In genomic region chr1:165765041-165765440, GRCm38 (mm10) we compare ENCODE assay signal across 11 mouse cellular contexts. TPM values are rescaled to one million over a fixed set of nuclear protein-coding genes. Genes with fewer than 3 reads are reported as not detected.
A peak's percentile ranks its signal among the peaks of the same experiment; 100 is the strongest.
DNase-seq lines count a peak whose midpoint lies in the region; ATAC-seq and TF ChIP-seq lines count a peak whose summit lies in the region.
"Had no signal": no experiment of that assay in that cellular context is flagged by ENCODE, and none has a peak within 500 bp of the region (broad histone marks: within the 10 kb centered on the region; RNA-seq: fewer than 3 reads in every experiment).

No protein-coding gene starts in this region.

- TF ChIP-seq EP300 in stomach, postnatal 0 days (optimal IDR thresholded peaks at IDR 0.05): no peak

- 85% methylated on average over 11 of the region's 11 CpGs for WGBS in heart, embryonic 10.5 days
- 84% methylated on average over 11 of the region's 11 CpGs for WGBS in midbrain, embryonic 11.5 days
- 88% methylated on average over 11 of the region's 11 CpGs for WGBS in midbrain, embryonic 16.5 days
- 84% methylated on average over 11 of the region's 11 CpGs for WGBS in stomach, postnatal 0 days

- peaks cover 4% of the 10 kb centered on the region; the same call in 1 of the 2 replicates for H3K36me3 ChIP-seq in heart, embryonic 10.5 days
- no peaks in the 10 kb centered on the region for H3K36me3 ChIP-seq in midbrain, embryonic 11.5 days (ENCODE audit: control insufficient read depth, insufficient read depth, low read length)
- no peaks in the 10 kb centered on the region for H3K36me3 ChIP-seq in midbrain, embryonic 16.5 days (ENCODE audit: control insufficient read depth, insufficient read depth, low read length)
- H3K36me3 ChIP-seq in stomach, postnatal 0 days (ENCODE audit: control insufficient read depth, insufficient read depth, low read length): no peaks in the 10 kb centered on the region

- peaks cover 22% of the 10 kb centered on the region for H3K4me1 ChIP-seq in heart, embryonic 10.5 days
- H3K4me1 ChIP-seq in midbrain, embryonic 11.5 days (ENCODE audit: control insufficient read depth, insufficient read depth, low read length): peaks cover 6% of the 10 kb centered on the region
- H3K4me1 ChIP-seq in midbrain, embryonic 16.5 days (ENCODE audit: control insufficient read depth, insufficient read depth, low read length): peaks cover 18% of the 10 kb centered on the region
- 0 out of 2 replicates have a peak, but pooled peaks cover 2% of the 10 kb centered on the region for H3K4me1 ChIP-seq in stomach, postnatal 0 days (replicated peaks; ENCODE audit: control insufficient read depth, insufficient read depth)

- intact Hi-C loops in heart, postnatal 36 days (cut with DNase I): loop anchor here (10.0 kb wide), 1 partner anchor 300 kb away; the partner anchor contains the start of genes Dcaf6 and Mpc2

- no peak for ATAC-seq in midbrain, embryonic 11.5 days (ENCODE audit: low FRiP score)
- no peak for ATAC-seq in midbrain, embryonic 16.5 days
- no peak for ATAC-seq in stomach, postnatal 0 days (ENCODE audit: low FRiP score, low TSS enrichment)

- DNase-seq in heart, embryonic 10.5 days (ENCODE audit: low spot score): no peak
- DNase-seq in heart, postnatal 36 days: no peak
- DNase-seq in midbrain, embryonic 11.5 days (ENCODE audit: low spot score, missing footprints): no peak
- DNase-seq in liver (peak; percentile 40), MN1 (ENCODE audit: low spot score) (no peak)
- DNase-seq in stomach, postnatal 0 days (ENCODE audit: low spot score): no peak
- DNase-seq in adrenal gland, adult 2 months: no peak
- DNase-seq: adrenal gland, postnatal 36 days; spleen, adult 18-20 months had no signal

- H3K4me2 ChIP-seq in midbrain, embryonic 11.5 days: no peak overlapping the region
- no peak overlapping the region for H3K4me2 ChIP-seq in midbrain, embryonic 16.5 days (ENCODE audit: low read length)
- peak overlapping the region; percentile 96 for H3K4me2 ChIP-seq in stomach, postnatal 0 days (replicated peaks; ENCODE audit: low read depth)

- H3K9me3 ChIP-seq in heart, embryonic 10.5 days: 0 out of 2 replicates have a peak, but pooled peaks cover 2% of the 10 kb centered on the region
- H3K9me3 ChIP-seq in midbrain, embryonic 11.5 days (ENCODE audit: control insufficient read depth, low read length): no peaks in the 10 kb centered on the region
- no peaks in the 10 kb centered on the region for H3K9me3 ChIP-seq in midbrain, embryonic 16.5 days (replicated peaks; ENCODE audit: control insufficient read depth, low read length, poor library complexity, severe bottlenecking)
- no peaks in the 10 kb centered on the region for H3K9me3 ChIP-seq in stomach, postnatal 0 days (ENCODE audit: control insufficient read depth, low read length)

- peak overlapping the region; percentile 90 for H3K27ac ChIP-seq in heart, embryonic 10.5 days
- no peak overlapping the region for H3K27ac ChIP-seq in midbrain, embryonic 11.5 days (ENCODE audit: low read depth, low read length)
- H3K27ac ChIP-seq in midbrain, embryonic 16.5 days (ENCODE audit: low read length): no peak overlapping the region
- no peak overlapping the region for H3K27ac ChIP-seq in stomach, postnatal 0 days (replicated peaks)

- H3K27me3 ChIP-seq in heart, embryonic 10.5 days (ENCODE audit: insufficient read depth, poor library complexity, severe bottlenecking): peaks cover 5% of the 10 kb centered on the region
- H3K27me3 ChIP-seq in midbrain, embryonic 11.5 days (ENCODE audit: control insufficient read depth, insufficient read depth, low read length): peaks cover 7% of the 10 kb centered on the region
- peaks cover 5% of the 10 kb centered on the region for H3K27me3 ChIP-seq in midbrain, embryonic 16.5 days (ENCODE audit: control insufficient read depth, insufficient read depth, low read depth, low read length)
- H3K27me3 ChIP-seq in stomach, postnatal 0 days (ENCODE audit: control insufficient read depth, insufficient read depth, low read length): no peaks in the 10 kb centered on the region
- H3K27me3 ChIP-seq: CH12.LX had no signal

- H3K9ac ChIP-seq in midbrain, embryonic 11.5 days (ENCODE audit: low read length): no peak overlapping the region
- H3K9ac ChIP-seq in midbrain, embryonic 16.5 days (ENCODE audit: low read depth, low read length): no peak overlapping the region
- no peak overlapping the region for H3K9ac ChIP-seq in stomach, postnatal 0 days (ENCODE audit: low read length)

- no peak for TF ChIP-seq CTCF in stomach, postnatal 0 days (IDR thresholded peaks at IDR 0.05; ENCODE audit: low read depth)

- H3K4me3 ChIP-seq in heart, embryonic 10.5 days: peak overlapping the region; percentile 83
- H3K4me3 ChIP-seq in midbrain, embryonic 11.5 days (ENCODE audit: low read depth, low read length): 0 out of 2 replicates have a peak overlapping the region, but pooled peaks have one; percentile 78
- H3K4me3 ChIP-seq in midbrain, embryonic 16.5 days (ENCODE audit: low read depth, low read length): no peak overlapping the region
- 0 out of 2 replicates have a peak overlapping the region, but pooled peaks have one; percentile 1 for H3K4me3 ChIP-seq in stomach, postnatal 0 days (ENCODE audit: low read depth, low read length)

RNA-seq across cellular contexts. Expression of gene Creg1, which starts 1.5 kb away (rescaled TPM):
- 76.2 and 85.1 TPM in 2 replicates for polyA plus RNA-seq in heart, embryonic 10.5 days (2016; fragmentation: Nextera tagmentation; extraction: Ambion mirVana)
- 10 to 100 TPM; 78.3 to 93.2 TPM for total RNA-seq in heart, postnatal 36 days (2021)
- 37.4 and 43.4 TPM in 2 replicates for polyA plus RNA-seq in midbrain, embryonic 11.5 days (2014; fragmentation: Nextera tagmentation; extraction: Ambion mirVana)
- 32.6 and 33.9 TPM in 2 replicates for polyA plus RNA-seq in midbrain, embryonic 16.5 days (2015; fragmentation: Nextera tagmentation; extraction: Ambion mirVana)
- 139 and 140 TPM in 2 replicates for polyA plus RNA-seq in stomach, postnatal 0 days (2015; fragmentation: Nextera tagmentation; extraction: Ambion mirVana)
- 100 to 1,000 TPM in 1 of 2 experiments, 10 to 100 TPM in 1; 66.0 to 104 TPM for total RNA-seq in adrenal gland, adult 2 months (2021)
- polyA plus RNA-seq in adrenal gland, adult 2 months (2012; rRNA removed): 76.1 and 88.4 TPM in 2 replicates

RNA-seq across cellular contexts. Expression of gene Cd247, which starts 23.4 kb away (rescaled TPM):
- polyA plus RNA-seq in heart, embryonic 10.5 days (2016; fragmentation: Nextera tagmentation; extraction: Ambion mirVana): 0.23 and 0.38 TPM in 2 replicates
- under 1 TPM; 0.76 to 0.80 TPM for total RNA-seq in heart, postnatal 36 days (2021)
- 2.0 and 2.1 TPM in 2 replicates for polyA plus RNA-seq in midbrain, embryonic 11.5 days (2014; fragmentation: Nextera tagmentation; extraction: Ambion mirVana)
- 1.2 and 1.3 TPM in 2 replicates for polyA plus RNA-seq in midbrain, embryonic 16.5 days (2015; fragmentation: Nextera tagmentation; extraction: Ambion mirVana)
- polyA plus RNA-seq in stomach, postnatal 0 days (2015; fragmentation: Nextera tagmentation; extraction: Ambion mirVana): 0.24 and 0.52 TPM in 2 replicates
- under 1 TPM; 0.35 to 0.45 TPM for total RNA-seq in adrenal gland, adult 2 months (2021)
- polyA plus RNA-seq in adrenal gland, adult 2 months (2012; rRNA removed): 1.2 and 1.9 TPM in 2 replicates

RNA-seq across cellular contexts. Expression of gene Rcsd1, which starts 55.5 kb away (rescaled TPM):
- 100 and 130 TPM in 2 replicates for polyA plus RNA-seq in heart, embryonic 10.5 days (2016; fragmentation: Nextera tagmentation; extraction: Ambion mirVana)
- 10 to 100 TPM; 74.2 to 80.7 TPM for total RNA-seq in heart, postnatal 36 days (2021)
- polyA plus RNA-seq in midbrain, embryonic 11.5 days (2014; fragmentation: Nextera tagmentation; extraction: Ambion mirVana): 5.9 and 6.6 TPM in 2 replicates
- polyA plus RNA-seq in midbrain, embryonic 16.5 days (2015; fragmentation: Nextera tagmentation; extraction: Ambion mirVana): 7.8 and 7.9 TPM in 2 replicates
- polyA plus RNA-seq in stomach, postnatal 0 days (2015; fragmentation: Nextera tagmentation; extraction: Ambion mirVana): 16.1 TPM in 2 replicates
- total RNA-seq in adrenal gland, adult 2 months (2021): 10 to 100 TPM; 13.5 to 16.0 TPM
- 4.4 and 4.9 TPM in 2 replicates for polyA plus RNA-seq in adrenal gland, adult 2 months (2012; rRNA removed)
